Mouse (Mus musculus) E14TG2a.4 (cell line): ENCODE data around the gene Ppfibp1.

Experiments used
- H3K27me3 ChIP-seq: 2 replicates; pipeline ENCODE4 v1.6.1; 2014; ENCODE audit warnings: low read length, control low read depth; ENCODE audit not compliant: insufficient read depth
- H3K36me3 ChIP-seq: 2 replicates; pipeline ENCODE4 v1.6.1; 2014; ENCODE audit warnings: low read length, control low read depth; ENCODE audit not compliant: insufficient read depth
- H3K4me1 ChIP-seq: replicated peaks from 2 replicates; pipeline ENCODE4 v1.6.1; 2014; ENCODE audit warnings: low read depth, low read length, control low read depth
- H3K4me3 ChIP-seq: replicated peaks from 2 replicates; pipeline ENCODE4 v1.5.1; 2014; ENCODE audit warnings: mild to moderate bottlenecking, low read length
- H3K9me3 ChIP-seq: 2 replicates; pipeline ENCODE4 v1.6.1; 2014; ENCODE audit warnings: low read length, control low read depth
- CTCF ChIP-seq: conservative IDR thresholded peaks from 2 replicates; pipeline ENCODE4 v1.5.1; 2014; ENCODE audit warnings: low read length
- NANOG ChIP-seq: IDR thresholded peaks from 2 replicates; pipeline ENCODE4 v1.6.1; 2014; ENCODE audit warnings: borderline replicate concordance, low read length, mixed read lengths
- POU5F1 ChIP-seq: IDR thresholded peaks from 2 replicates; pipeline ENCODE4 v1.6.1; 2014; ENCODE audit warnings: low read length, borderline replicate concordance

Gene Ppfibp1

GRCm38 (mm10) chr6:146963396-146964150 is 75.3 kb downstream of the Ppfibp1 start:
- Histone ChIP-seq H3K36me3 (no peaks in the 10 kb centered on the region), H3K4me3 (no peak overlapping the region), H3K4me1 (peaks cover 42% of the 10 kb centered on the region), H3K9me3 (no peaks in the 10 kb centered on the region), H3K27me3 (no peaks in the 10 kb centered on the region)
- no peak for TF ChIP-seq POU5F1
- no peak for TF ChIP-seq NANOG
- no peak for TF ChIP-seq CTCF

GRCm38 (mm10) chr6:146965139-146965772 is 77.0 kb downstream of the Ppfibp1 start:
- TF ChIP-seq CTCF (no peak), NANOG (no peak), POU5F1 (no peak)
- H3K36me3 ChIP-seq: no peaks in the 10 kb centered on the region
- H3K4me1 ChIP-seq: peaks cover 26% of the 10 kb centered on the region
- H3K4me3 ChIP-seq: no peak overlapping the region
- no peaks in the 10 kb centered on the region for H3K9me3 ChIP-seq
- H3K27me3 ChIP-seq: no peaks in the 10 kb centered on the region

- Histone ChIP-seq H3K4me3 (no peak overlapping the region), H3K27me3 (no peaks in the 10 kb centered on the region), H3K4me1 (peaks cover 22% of the 10 kb centered on the region), H3K36me3 (no peaks in the 10 kb centered on the region), H3K9me3 (no peaks in the 10 kb centered on the region)
- TF ChIP-seq POU5F1 (no peak), CTCF (no peak), NANOG (no peak)
Observed at GRCm38 (mm10) chr6:146966446-146967019, 78.2 kb downstream of the Ppfibp1 start.

GRCm38 (mm10) chr6:146967836-146968235 is 79.5 kb downstream of the Ppfibp1 start:
- Histone ChIP-seq H3K27me3 (no peaks in the 10 kb centered on the region), H3K4me3 (no peak overlapping the region), H3K4me1 (peaks cover 22% of the 10 kb centered on the region), H3K9me3 (no peaks in the 10 kb centered on the region), H3K36me3 (no peaks in the 10 kb centered on the region)
- TF ChIP-seq POU5F1: no peak
- no peak for TF ChIP-seq CTCF
- no peak for TF ChIP-seq NANOG

GRCm38 (mm10) chr6:146970811-146971210 is 82.5 kb downstream of the Ppfibp1 start:
- Histone ChIP-seq H3K27me3 (no peaks in the 10 kb centered on the region), H3K4me3 (no peak overlapping the region), H3K4me1 (peaks cover 18% of the 10 kb centered on the region), H3K36me3 (no peaks in the 10 kb centered on the region), H3K9me3 (no peaks in the 10 kb centered on the region)
- TF ChIP-seq POU5F1 (no peak), NANOG (no peak)

- Histone ChIP-seq H3K4me1 (peaks cover 12% of the 10 kb centered on the region), H3K36me3 (no peaks in the 10 kb centered on the region), H3K27me3 (no peaks in the 10 kb centered on the region), H3K9me3 (no peaks in the 10 kb centered on the region), H3K4me3 (no peak overlapping the region)
- TF ChIP-seq POU5F1 (no peak), NANOG (no peak), CTCF (no peak)
Observed at GRCm38 (mm10) chr6:146971366-146971765, 83.1 kb downstream of the Ppfibp1 start.

- H3K4me3 ChIP-seq: no peak overlapping the region
- H3K27me3 ChIP-seq: no peaks in the 10 kb centered on the region
- TF ChIP-seq NANOG: no peak
- no peak for TF ChIP-seq CTCF
- no peak for TF ChIP-seq POU5F1
- peaks cover 9% of the 10 kb centered on the region for H3K4me1 ChIP-seq
- 0 out of 2 replicates have a peak, but pooled peaks cover 3% of the 10 kb centered on the region for H3K36me3 ChIP-seq
- H3K9me3 ChIP-seq: no peaks in the 10 kb centered on the region
Observed at GRCm38 (mm10) chr6:146972009-146972408, 83.7 kb downstream of the Ppfibp1 start.

- Histone ChIP-seq H3K9me3 (no peaks in the 10 kb centered on the region), H3K27me3 (no peaks in the 10 kb centered on the region), H3K4me3 (no peak overlapping the region), H3K4me1 (peaks cover 7% of the 10 kb centered on the region), H3K36me3 (0 out of 2 replicates have a peak, but pooled peaks cover 3% of the 10 kb centered on the region)
- no peak for TF ChIP-seq CTCF
- TF ChIP-seq NANOG: no peak
- TF ChIP-seq POU5F1: no peak
Observed at GRCm38 (mm10) chr6:146972740-146973139, 84.5 kb downstream of the Ppfibp1 start.
